Mouse (Mus musculus): ENCODE results near the gene Ppp1r2.

GRCm38 (mm10) chr16:31286801-31287488 is 11.9 kb upstream of the Ppp1r2 start:
- TF ChIP-seq GATA1 (IDR thresholded peaks at IDR 0.05; ENCODE audit: borderline replicate concordance, low read length), result no peak
- no peak for TF ChIP-seq FLI1 (IDR thresholded peaks at IDR 0.05; ENCODE audit: low read length)
